Mouse (Mus musculus) testis, adult 2 months (tissue): Measurements from ENCODE around the gene Tmem199.

Source experiments
- CTCF ChIP-seq: fragments of 200-500 bp; IDR thresholded peaks from 2 replicates; pipeline ENCODE4 v1.5.1; 2012; ENCODE audit warnings: low read depth, mild to moderate bottlenecking, inconsistent platforms, low read length, moderate library complexity; ENCODE audit not compliant: control insufficient read depth, insufficient read depth, insufficient replicate concordance
- POLR2A ChIP-seq: fragments of 200-500 bp; IDR thresholded peaks from 2 replicates; pipeline ENCODE4 v1.6.1; 2012; ENCODE audit warnings: low read depth, mild to moderate bottlenecking, inconsistent platforms, low read length, moderate library complexity; ENCODE audit not compliant: control insufficient read depth

- TF ChIP-seq POLR2A (no peak), CTCF (no peak)
Observed at GRCm38 (mm10) chr11:78501529-78501928, 10.4 kb downstream of the Tmem199 start.
